Mouse (Mus musculus): ENCODE measurements around the gene Tmem242. TPM values are rescaled to one million over a fixed set of nuclear protein-coding genes. Genes with fewer than 3 reads are reported as not detected.

Tmem242 gene
- polyA plus RNA-seq, 1 experiment: 33.8 TPM

DNA sequence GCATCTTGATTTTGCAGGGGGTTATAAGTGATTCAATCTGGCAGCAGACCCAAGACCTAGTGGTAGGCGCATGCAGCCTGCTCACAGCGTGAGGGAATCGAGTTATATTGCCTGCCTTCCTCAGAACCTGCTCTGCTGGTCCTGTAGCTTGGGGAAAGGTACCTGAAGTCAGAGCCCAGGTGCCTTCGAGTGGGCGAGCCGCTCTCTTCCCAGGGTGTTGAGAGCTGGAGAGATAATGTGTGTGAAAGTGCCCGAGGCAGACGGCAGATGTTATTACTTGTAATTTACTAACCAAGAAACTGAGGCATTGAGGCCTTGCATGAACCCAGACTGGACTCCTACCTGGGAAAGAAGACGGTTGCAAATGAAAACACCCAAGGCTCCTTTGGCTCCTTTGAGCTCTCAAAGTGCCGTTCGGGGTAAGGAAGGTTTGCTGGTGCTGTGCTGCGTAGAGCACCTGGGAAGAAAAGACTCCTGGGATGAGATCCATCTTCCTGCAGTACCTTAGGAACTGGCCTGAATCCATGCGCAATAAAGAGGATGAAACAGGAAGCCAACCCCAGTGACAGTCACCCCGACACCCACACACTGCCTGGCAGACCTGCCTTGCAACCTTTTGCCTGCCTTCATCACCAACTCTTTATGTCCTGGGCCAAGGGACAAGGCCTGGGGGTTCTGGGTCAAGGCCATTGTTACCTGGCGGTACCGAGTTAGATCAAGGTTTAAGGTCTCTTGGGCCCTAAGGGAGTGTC, 44.4 kb downstream of the Tmem242 start:
- Histone ChIP-seq H3K4me3 (ENCODE audit: insufficient read depth, low read length) (no peak overlapping the region), H3K4me1 (ENCODE audit: control insufficient read depth, insufficient read depth, low read length) (peaks cover 3% of the 10 kb centered on the region; the same call in 1 of the 2 replicates), H3K27ac (ENCODE audit: insufficient read depth, low read length) (no peak overlapping the region)
- TF ChIP-seq CTCF (IDR thresholded peaks at IDR 0.05; ENCODE audit: extremely low read depth, insufficient read depth, low read length) (no peak), POLR2A (IDR thresholded peaks at IDR 0.05; ENCODE audit: extremely low read depth, insufficient read depth, low read length) (no peak)

DNA sequence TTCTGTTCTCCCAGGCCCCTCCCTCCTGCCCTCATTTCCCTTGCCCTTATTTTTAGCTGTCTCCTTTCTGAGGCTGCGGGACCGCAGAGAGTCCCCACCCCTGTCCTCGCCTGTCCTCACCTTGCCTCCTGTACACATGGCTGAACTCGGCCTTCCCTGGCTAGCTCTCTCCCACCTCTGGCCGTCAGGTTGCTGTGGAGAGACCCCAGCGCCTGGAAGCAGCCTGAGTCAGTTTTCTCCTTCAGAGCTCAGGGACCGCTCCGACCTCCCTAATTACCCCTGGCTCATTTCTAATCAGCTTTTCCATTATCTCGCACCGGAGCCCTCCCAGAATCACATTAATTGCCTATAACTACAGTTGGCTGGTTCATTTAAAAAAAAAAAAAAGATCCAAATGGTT, 49.4 kb downstream of the Tmem242 start:
- TF ChIP-seq CTCF (IDR thresholded peaks at IDR 0.05; ENCODE audit: extremely low read depth, insufficient read depth, low read length) (no peak), POLR2A (IDR thresholded peaks at IDR 0.05; ENCODE audit: extremely low read depth, insufficient read depth, low read length) (no peak)
- H3K4me1 ChIP-seq (ENCODE audit: control insufficient read depth, insufficient read depth, low read length): no peaks in the 10 kb centered on the region; the same call in 1 of the 2 replicates
- no peak overlapping the region for H3K27ac ChIP-seq (ENCODE audit: insufficient read depth, low read length)
- no peak overlapping the region for H3K4me3 ChIP-seq (ENCODE audit: insufficient read depth, low read length)

DNA sequence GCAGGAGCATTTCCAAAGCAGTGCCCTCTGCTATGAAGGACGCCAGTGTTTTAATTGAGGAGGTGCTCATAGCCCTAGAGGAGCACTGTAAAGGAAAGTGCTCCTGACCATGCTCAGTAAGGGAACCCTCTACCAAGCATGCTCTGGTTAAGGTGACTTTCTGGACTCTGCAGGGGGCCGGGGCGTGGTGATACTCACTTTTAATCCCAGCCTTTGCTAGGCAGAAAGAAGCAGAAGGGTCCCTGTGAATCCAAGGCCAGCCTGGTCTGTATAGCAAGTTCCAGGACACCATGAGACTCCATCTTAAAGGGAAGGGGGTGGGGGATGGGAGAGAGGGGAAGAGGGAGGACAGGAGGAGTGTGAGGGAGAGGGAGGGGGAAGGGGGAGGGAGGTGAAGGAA, 51.7 kb downstream of the Tmem242 start:
- TF ChIP-seq CTCF (IDR thresholded peaks at IDR 0.05; ENCODE audit: extremely low read depth, insufficient read depth, low read length) (no peak), POLR2A (IDR thresholded peaks at IDR 0.05; ENCODE audit: extremely low read depth, insufficient read depth, low read length) (no peak)
- H3K4me1 ChIP-seq (ENCODE audit: control insufficient read depth, insufficient read depth, low read length): no peaks in the 10 kb centered on the region; the same call in 1 of the 2 replicates
- no peak overlapping the region for H3K4me3 ChIP-seq (ENCODE audit: insufficient read depth, low read length)
- H3K27ac ChIP-seq (ENCODE audit: insufficient read depth, low read length): no peak overlapping the region

DNA sequence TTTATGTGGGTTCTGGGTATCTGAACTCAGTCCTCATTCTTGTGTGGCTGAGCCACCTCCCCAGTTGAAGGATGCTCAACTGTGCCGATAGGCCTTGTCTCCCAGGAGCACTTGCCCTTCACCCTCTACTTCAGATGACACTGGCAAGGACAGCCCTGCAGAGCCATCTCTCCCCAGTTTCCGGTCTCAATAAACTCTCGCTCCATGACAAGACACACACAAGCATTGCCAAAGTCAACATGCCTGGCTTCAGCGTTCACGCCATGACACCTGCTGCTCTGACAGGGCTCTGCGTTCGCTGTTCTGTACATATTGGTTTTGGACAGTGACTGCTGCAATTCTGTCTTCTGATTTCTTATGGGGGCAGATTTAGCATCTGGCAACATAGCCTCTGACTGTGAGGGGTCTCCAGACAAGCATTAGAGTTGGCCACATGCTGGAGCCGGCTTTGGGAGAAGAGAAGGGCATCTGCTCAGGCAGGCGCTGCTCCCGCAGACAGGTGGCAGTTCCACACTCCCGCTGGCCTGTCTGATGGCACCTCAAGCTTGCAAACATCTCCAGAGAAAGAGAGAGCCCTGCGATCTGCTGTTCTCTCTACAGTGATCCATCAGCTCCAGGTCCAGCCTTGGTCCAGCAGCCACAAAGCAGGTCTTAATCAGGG, 53.0 kb downstream of the Tmem242 start:
- Histone ChIP-seq H3K4me3 (ENCODE audit: insufficient read depth, low read length) (no peak overlapping the region), H3K27ac (ENCODE audit: insufficient read depth, low read length) (no peak overlapping the region), H3K4me1 (ENCODE audit: control insufficient read depth, insufficient read depth, low read length) (no peaks in the 10 kb centered on the region; the same call in 1 of the 2 replicates)
- no peak for TF ChIP-seq CTCF (IDR thresholded peaks at IDR 0.05; ENCODE audit: extremely low read depth, insufficient read depth, low read length)

DNA sequence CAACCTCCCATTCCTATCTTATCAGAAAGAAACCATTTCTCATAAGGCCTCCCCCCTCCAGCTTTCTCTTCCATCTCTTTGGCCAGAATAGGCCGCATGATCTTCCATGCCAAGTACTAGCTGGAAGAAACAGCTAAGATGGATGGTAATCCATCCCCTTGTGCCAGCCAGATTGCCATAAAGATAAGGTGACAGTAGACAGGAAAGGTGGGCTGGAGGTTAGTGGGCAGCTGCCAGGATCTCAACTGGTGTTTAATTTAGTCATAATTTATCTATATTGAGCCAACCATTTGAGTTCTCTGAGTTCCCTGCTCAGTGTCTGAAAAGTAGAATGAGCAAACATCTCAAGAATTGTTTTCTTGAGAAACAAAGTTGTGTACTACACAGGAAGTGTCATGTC, 54.4 kb downstream of the Tmem242 start:
- TF ChIP-seq POLR2A (IDR thresholded peaks at IDR 0.05; ENCODE audit: extremely low read depth, insufficient read depth, low read length): no peak
- no peak for TF ChIP-seq CTCF (IDR thresholded peaks at IDR 0.05; ENCODE audit: extremely low read depth, insufficient read depth, low read length)
- Histone ChIP-seq H3K27ac (ENCODE audit: insufficient read depth, low read length) (no peak overlapping the region), H3K4me3 (ENCODE audit: insufficient read depth, low read length) (no peak overlapping the region), H3K4me1 (ENCODE audit: control insufficient read depth, insufficient read depth, low read length) (no peaks in the 10 kb centered on the region)

DNA sequence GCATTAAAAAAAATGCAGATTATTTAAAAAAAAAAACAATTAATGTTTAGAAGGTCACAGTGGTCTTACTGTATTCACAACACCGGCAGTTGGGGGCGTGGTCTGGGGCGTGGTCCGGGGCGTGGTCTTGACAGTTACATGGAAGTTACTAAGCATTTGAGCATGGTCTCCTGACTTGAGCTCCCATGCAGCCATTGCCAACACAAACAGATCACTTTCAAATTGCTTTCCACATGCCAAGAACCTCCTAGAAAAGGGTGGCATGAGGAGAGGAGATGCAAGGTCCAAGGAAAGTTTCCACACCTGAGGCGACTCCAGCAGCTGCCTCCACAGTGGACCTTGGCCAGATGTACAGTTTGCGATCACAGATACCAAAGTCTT, 62.1 kb downstream of the Tmem242 start:
- Histone ChIP-seq H3K4me1 (ENCODE audit: control insufficient read depth, insufficient read depth, low read length) (no peaks in the 10 kb centered on the region), H3K27ac (ENCODE audit: insufficient read depth, low read length) (no peak overlapping the region), H3K4me3 (ENCODE audit: insufficient read depth, low read length) (no peak overlapping the region)
- TF ChIP-seq POLR2A (IDR thresholded peaks at IDR 0.05; ENCODE audit: extremely low read depth, insufficient read depth, low read length): no peak
- no peak for TF ChIP-seq CTCF (IDR thresholded peaks at IDR 0.05; ENCODE audit: extremely low read depth, insufficient read depth, low read length)

DNA sequence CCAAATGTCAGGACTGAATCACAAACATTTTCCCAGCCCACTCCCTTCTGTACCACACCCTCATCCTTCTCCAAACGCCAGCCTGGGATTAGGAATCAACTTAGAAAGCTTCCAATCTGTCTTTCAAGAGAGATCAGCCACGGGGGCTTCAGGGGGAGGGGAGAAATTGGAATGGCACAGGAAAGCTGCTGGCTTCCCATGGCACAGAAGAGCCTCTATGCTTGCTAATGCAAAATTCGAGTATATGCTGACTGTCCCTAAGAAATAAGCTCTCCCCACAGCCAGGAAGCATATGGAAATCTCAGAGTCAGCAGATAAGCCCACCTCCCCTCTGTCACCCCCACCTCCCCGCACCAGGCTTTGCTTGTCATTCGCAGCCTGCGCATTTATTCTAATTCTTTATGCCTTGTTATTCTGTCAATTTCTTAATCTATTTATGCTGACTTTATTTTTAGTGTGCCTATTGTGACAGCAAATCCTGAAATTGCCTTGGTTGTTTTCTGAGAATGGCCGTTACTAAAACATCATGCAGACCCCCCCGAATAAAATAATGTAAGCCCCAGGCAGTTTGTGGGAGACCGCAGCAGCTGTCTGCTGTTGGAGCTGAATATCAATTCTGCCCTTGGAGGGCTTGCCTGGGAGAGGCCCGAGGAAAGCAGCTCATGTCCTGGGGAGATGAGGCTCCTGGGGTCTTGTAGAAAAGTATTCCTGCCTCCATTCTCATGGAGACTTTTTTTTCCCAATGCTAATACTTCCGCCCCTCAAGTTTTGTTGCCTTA, 62.7 kb downstream of the Tmem242 start:
- no peak overlapping the region for H3K27ac ChIP-seq (ENCODE audit: insufficient read depth, low read length)
- H3K4me3 ChIP-seq (ENCODE audit: insufficient read depth, low read length): no peak overlapping the region
- no peak for TF ChIP-seq CTCF (IDR thresholded peaks at IDR 0.05; ENCODE audit: extremely low read depth, insufficient read depth, low read length)
- TF ChIP-seq POLR2A (IDR thresholded peaks at IDR 0.05; ENCODE audit: extremely low read depth, insufficient read depth, low read length): no peak
- H3K4me1 ChIP-seq (ENCODE audit: control insufficient read depth, insufficient read depth, low read length): no peaks in the 10 kb centered on the region

DNA sequence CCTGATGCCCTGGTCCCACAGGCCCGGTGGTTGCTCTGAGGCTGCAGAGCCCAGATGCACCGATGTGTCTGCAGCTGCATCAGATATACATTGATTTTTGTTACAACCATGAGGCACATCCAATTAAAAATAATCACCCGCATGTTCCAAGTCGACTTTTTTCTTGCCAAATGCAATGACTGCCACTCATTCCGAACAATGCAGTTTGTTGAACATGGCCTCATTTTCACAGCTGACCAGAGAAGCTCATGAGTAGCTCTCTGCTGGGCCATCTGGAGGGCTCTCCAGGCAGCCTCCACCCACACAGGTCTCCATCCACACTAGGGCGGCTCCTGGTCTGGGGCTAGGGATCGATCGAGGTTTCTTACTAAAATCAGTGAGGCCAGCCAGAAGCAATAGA, 67.1 kb downstream of the Tmem242 start:
- no peak overlapping the region for H3K27ac ChIP-seq (ENCODE audit: insufficient read depth, low read length)
- TF ChIP-seq POLR2A (IDR thresholded peaks at IDR 0.05; ENCODE audit: extremely low read depth, insufficient read depth, low read length) (no peak), CTCF (IDR thresholded peaks at IDR 0.05; ENCODE audit: extremely low read depth, insufficient read depth, low read length) (no peak)
- H3K4me1 ChIP-seq (ENCODE audit: control insufficient read depth, insufficient read depth, low read length): no peaks in the 10 kb centered on the region
- no peak overlapping the region for H3K4me3 ChIP-seq (ENCODE audit: insufficient read depth, low read length)

DNA sequence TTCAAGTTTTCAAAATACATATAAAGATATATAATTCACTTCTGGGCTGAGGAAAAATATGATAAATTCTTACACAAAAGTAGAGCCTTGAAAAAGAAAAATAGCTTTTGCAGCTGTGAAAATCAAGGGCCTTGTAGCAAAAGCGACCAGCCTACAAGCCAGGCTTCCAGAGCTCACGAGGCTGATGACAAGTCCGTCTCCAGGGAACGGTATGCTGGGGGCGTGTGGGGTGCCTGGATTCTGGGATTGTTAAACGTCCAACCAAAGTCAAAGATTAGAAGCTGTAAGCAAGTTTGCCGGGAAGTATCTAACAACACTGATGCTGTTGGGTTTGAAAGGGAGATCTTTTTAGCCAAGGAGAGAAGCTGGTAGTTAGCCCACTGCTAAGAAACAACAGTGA, 68.5 kb downstream of the Tmem242 start:
- H3K4me1 ChIP-seq (ENCODE audit: control insufficient read depth, insufficient read depth, low read length): no peaks in the 10 kb centered on the region
- no peak overlapping the region for H3K27ac ChIP-seq (ENCODE audit: insufficient read depth, low read length)
- TF ChIP-seq CTCF (IDR thresholded peaks at IDR 0.05; ENCODE audit: extremely low read depth, insufficient read depth, low read length) (no peak), POLR2A (IDR thresholded peaks at IDR 0.05; ENCODE audit: extremely low read depth, insufficient read depth, low read length) (no peak)
- no peak overlapping the region for H3K4me3 ChIP-seq (ENCODE audit: insufficient read depth, low read length)

All from cortical plate, adult 2 months (tissue).